Comparison of ENCODE assay signal across 7 mouse cellular contexts in genomic region chr1:102628061-102628460, GRCm38 (mm10).
DNase-seq lines count a peak whose midpoint lies in the region; ATAC-seq and TF ChIP-seq lines count a peak whose summit lies in the region.

No protein-coding gene starts in this region.

- H3K4me1 ChIP-seq in embryonic facial prominence, embryonic 12.5 days, result no peaks in the 10 kb centered on the region
- H3K4me1 ChIP-seq in intestine, postnatal 0 days (replicated peaks; ENCODE audit: control insufficient read depth, insufficient read depth, low read length), result no peaks in the 10 kb centered on the region
- H3K4me1 ChIP-seq in midbrain, embryonic 10.5 days, result no peaks in the 10 kb centered on the region

- no peaks in the 10 kb centered on the region for H3K36me3 ChIP-seq in embryonic facial prominence, embryonic 12.5 days
- H3K36me3 ChIP-seq in intestine, postnatal 0 days (ENCODE audit: control insufficient read depth, insufficient read depth), result no peaks in the 10 kb centered on the region
- no peaks in the 10 kb centered on the region for H3K36me3 ChIP-seq in midbrain, embryonic 10.5 days

- no peak overlapping the region for H3K27ac ChIP-seq in embryonic facial prominence, embryonic 12.5 days
- no peak overlapping the region for H3K27ac ChIP-seq in intestine, postnatal 0 days (ENCODE audit: low read depth, low read length)
- H3K27ac ChIP-seq in midbrain, embryonic 10.5 days (replicated peaks), result no peak overlapping the region

- peak; percentile 93 for DNase-seq in adrenal gland, adult 8-10 months
- peak; percentile 99 for DNase-seq in heart, adult 11 months
- peak; percentile 99 for DNase-seq in left cerebral cortex, postnatal 25 days (ENCODE audit: low spot score in 2 of 2)
- peak; percentile 86 for DNase-seq in midbrain, embryonic 10.5 days (ENCODE audit: low spot score)
- peak; percentile 97 for DNase-seq in right cerebral cortex, postnatal 4 days

- H3K9me3 ChIP-seq in embryonic facial prominence, embryonic 12.5 days, result no peaks in the 10 kb centered on the region
- H3K9me3 ChIP-seq in intestine, postnatal 0 days (ENCODE audit: control insufficient read depth), result no peaks in the 10 kb centered on the region
- H3K9me3 ChIP-seq in midbrain, embryonic 10.5 days (replicated peaks), result no peaks in the 10 kb centered on the region

- ATAC-seq in embryonic facial prominence, embryonic 12.5 days (ENCODE audit: insufficient number of reproducible peaks, insufficient read depth, low FRiP score, low TSS enrichment), result peak; percentile 100
- peak; percentile 100 for ATAC-seq in intestine, postnatal 0 days

- no peak overlapping the region for H3K4me3 ChIP-seq in embryonic facial prominence, embryonic 12.5 days
- H3K4me3 ChIP-seq in intestine, postnatal 0 days (ENCODE audit: low read depth, low read length), result no peak overlapping the region
- H3K4me3 ChIP-seq in midbrain, embryonic 10.5 days, result no peak overlapping the region

- no peak for TF ChIP-seq CTCF in intestine, postnatal 0 days (IDR thresholded peaks at IDR 0.05; ENCODE audit: low read depth)

- 88% methylated on average over 7 of the region's 7 CpGs for WGBS in embryonic facial prominence, embryonic 12.5 days
- WGBS in intestine, postnatal 0 days, result 76% methylated on average over 7 of the region's 7 CpGs
- WGBS in midbrain, embryonic 10.5 days, result 80% methylated on average over 7 of the region's 7 CpGs

- intact Hi-C loops in left cerebral cortex, postnatal 25 days (cut with DNase I), result no loop called here

- no peak overlapping the region for H3K4me2 ChIP-seq in embryonic facial prominence, embryonic 12.5 days (replicated peaks)
- H3K4me2 ChIP-seq in intestine, postnatal 0 days (replicated peaks; ENCODE audit: low read depth), result no peak overlapping the region

- H3K9ac ChIP-seq in embryonic facial prominence, embryonic 12.5 days, result no peak overlapping the region
- no peak overlapping the region for H3K9ac ChIP-seq in intestine, postnatal 0 days (ENCODE audit: low read depth, low read length)

- H3K27me3 ChIP-seq in embryonic facial prominence, embryonic 12.5 days, result no peaks in the 10 kb centered on the region
- no peaks in the 10 kb centered on the region for H3K27me3 ChIP-seq in intestine, postnatal 0 days (replicated peaks; ENCODE audit: control insufficient read depth, insufficient read depth, low read length)
- H3K27me3 ChIP-seq in midbrain, embryonic 10.5 days (ENCODE audit: low read depth, poor library complexity, severe bottlenecking), result no peaks in the 10 kb centered on the region
